Mouse (Mus musculus): ENCODE results near the gene Clock.

DNA sequence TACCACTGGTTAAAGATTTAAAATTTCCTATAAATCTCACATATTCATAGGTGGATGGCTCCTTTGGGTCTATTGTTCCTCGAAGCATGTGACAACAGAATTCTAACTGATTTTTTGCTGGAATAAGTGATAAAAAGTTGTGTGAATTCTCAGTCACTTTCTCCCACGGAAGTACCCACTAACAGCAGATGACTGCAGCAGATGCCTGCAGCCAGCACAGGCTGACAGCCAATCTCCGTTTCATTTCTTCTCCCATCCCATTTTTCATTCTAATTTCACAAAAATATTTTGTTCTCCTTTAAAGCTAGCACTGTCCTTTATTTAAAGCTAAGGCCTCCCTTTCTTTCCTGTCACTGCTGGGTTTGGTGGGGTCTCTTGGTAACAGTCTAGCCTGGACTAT, 59.2 kb downstream of the Clock start:
- TF ChIP-seq POLR2A (IDR thresholded peaks at IDR 0.05; ENCODE audit: borderline replicate concordance, extremely low read depth, low read depth, low read length): no peak
- no peak for TF ChIP-seq CTCF (IDR thresholded peaks at IDR 0.05; ENCODE audit: insufficient read depth, low read length)
